Mouse (Mus musculus) CH12.LX (cell line): ENCODE data around the gene AC124502.3. TPM values are rescaled to one million over a fixed set of nuclear protein-coding genes. Genes with fewer than 3 reads are reported as not detected.

Experiments used
- DNase-seq: peaks from one replicate; pipeline ENCODE4 v3.0.0-alpha.2; 2013; ENCODE audit errors: extremely low read depth
- H3K27ac ChIP-seq: 2 replicates; pipeline ENCODE4 v1.5.1; 2012; ENCODE audit warnings: low read depth, mild to moderate bottlenecking, control low read depth, moderate library complexity; ENCODE audit not compliant: insufficient read depth
- H3K27me3 ChIP-seq: replicated peaks from 2 replicates; pipeline ENCODE3; 2012; ENCODE audit warnings: inconsistent platforms
- H3K36me3 ChIP-seq, 2 experiments: replicated peaks in 1 of 2; 2 replicates each; pipeline versions ENCODE3 to v1.6.1; 2012; ENCODE audit warnings: inconsistent platforms in 1 of 2, low read length in 1 of 2, mild to moderate bottlenecking in 1 of 2, mixed read lengths in 1 of 2, moderate library complexity in 1 of 2; ENCODE audit not compliant: control insufficient read depth in 1 of 2, insufficient read depth in 1 of 2
- H3K4me1 ChIP-seq, 2 experiments: 2 replicates each; pipeline ENCODE4 v1.6.1; 2012; ENCODE audit warnings: inconsistent platforms in 1 of 2, moderate library complexity in 1 of 2; ENCODE audit not compliant: insufficient read depth in 2 of 2, control insufficient read depth in 1 of 2
- H3K4me2 ChIP-seq: 2 replicates; pipeline ENCODE4 v1.6.1; 2012; ENCODE audit warnings: low read depth, mild to moderate bottlenecking, control low read depth; ENCODE audit not compliant: poor library complexity, insufficient read depth, severe bottlenecking
- H3K4me3 ChIP-seq, 3 experiments: fragments of 150-350 bp in 1 of 3; sonication (generic) in 1 of 3; replicated peaks in 1 of 3; 2 replicates each; pipeline versions ENCODE3 to v1.5.1; 2011 to 2012; ENCODE audit warnings: low read depth in 2 of 3, low read length in 2 of 3, mild to moderate bottlenecking in 2 of 3, moderate library complexity in 2 of 3, control low read depth in 1 of 3, improper control_type of control experiment in 1 of 3, inconsistent platforms in 1 of 3, mixed read lengths in 1 of 3; ENCODE audit not compliant: poor library complexity in 1 of 3
- H3K79me2 ChIP-seq: replicated peaks from 2 replicates; pipeline ENCODE4 v1.6.1; 2012; ENCODE audit warnings: mild to moderate bottlenecking, moderate library complexity; ENCODE audit not compliant: control insufficient read depth, poor library complexity, insufficient read depth, severe bottlenecking; ENCODE audit errors: extremely low read depth
- H3K9ac ChIP-seq: 2 replicates; pipeline ENCODE4 v1.6.1; 2012; ENCODE audit warnings: low read depth, mild to moderate bottlenecking, control low read depth, moderate library complexity; ENCODE audit not compliant: insufficient read depth
- H3K9me3 ChIP-seq: replicated peaks from 2 replicates; pipeline ENCODE3; 2012; ENCODE audit warnings: low read length, inconsistent platforms, mixed read lengths
- BHLHE40 ChIP-seq: IDR thresholded peaks from 2 replicates; pipeline ENCODE4 v1.6.1; 2011; ENCODE audit warnings: mild to moderate bottlenecking, low read depth, low read length, improper control_type of control experiment
- CHD1 ChIP-seq: IDR thresholded peaks from 2 replicates; pipeline ENCODE4 v1.6.1; 2012; ENCODE audit warnings: low read depth, low read length, improper control_type of control experiment, inconsistent platforms
- CHD2 ChIP-seq: IDR thresholded peaks from 2 replicates; pipeline ENCODE4 v1.6.1; 2011; ENCODE audit warnings: low read length, improper control_type of control experiment
- CTCF ChIP-seq, 2 experiments: IDR thresholded peaks in 1 of 2; conservative IDR thresholded peaks in 1 of 2; 2 replicates each; pipeline ENCODE4 v1.5.1; 2011 to 2012; ENCODE audit warnings: low read depth in 2 of 2, low read length in 2 of 2, improper control_type of control experiment in 1 of 2, inconsistent platforms in 1 of 2, mild to moderate bottlenecking in 1 of 2, moderate library complexity in 1 of 2
- E2F4 ChIP-seq: IDR thresholded peaks from 2 replicates; pipeline ENCODE4 v1.6.1; 2011; ENCODE audit warnings: low read depth, low read length, improper control_type of control experiment; ENCODE audit not compliant: insufficient replicate concordance
- EP300 ChIP-seq: IDR thresholded peaks from 2 replicates; pipeline ENCODE4 v1.6.1; 2011; ENCODE audit warnings: low read length, improper control_type of control experiment
- ETS1 ChIP-seq: conservative IDR thresholded peaks from 2 replicates; pipeline ENCODE4 v1.6.1; 2012; ENCODE audit warnings: low read depth, mild to moderate bottlenecking, inconsistent platforms, low read length, improper control_type of control experiment, moderate library complexity
- HCFC1 ChIP-seq: IDR thresholded peaks from 2 replicates; pipeline ENCODE4 v1.6.1; 2012; ENCODE audit warnings: low read depth, mild to moderate bottlenecking, inconsistent platforms, low read length, improper control_type of control experiment
- JUN ChIP-seq: IDR thresholded peaks from 2 replicates; pipeline ENCODE4 v1.6.1; 2011; ENCODE audit warnings: low read depth, mild to moderate bottlenecking, low read length, improper control_type of control experiment, moderate library complexity; ENCODE audit not compliant: insufficient read depth
- JUND ChIP-seq: conservative IDR thresholded peaks from 2 replicates; pipeline ENCODE4 v1.6.1; 2011; ENCODE audit warnings: low read depth, low read length, improper control_type of control experiment
- KAT2A ChIP-seq: IDR thresholded peaks from 2 replicates; pipeline ENCODE4 v1.6.1; 2012; ENCODE audit warnings: low read length, improper control_type of control experiment, inconsistent platforms; ENCODE audit not compliant: insufficient replicate concordance
- MAFK ChIP-seq: IDR thresholded peaks from 2 replicates; pipeline ENCODE4 v1.6.1; 2011; ENCODE audit warnings: low read length, improper control_type of control experiment; ENCODE audit not compliant: insufficient replicate concordance
- MAZ ChIP-seq: IDR thresholded peaks from 2 replicates; pipeline ENCODE4 v1.6.1; 2012; ENCODE audit warnings: low read depth, mild to moderate bottlenecking, inconsistent platforms, low read length, improper control_type of control experiment, moderate library complexity
- MEF2A ChIP-seq: IDR thresholded peaks from 2 replicates; pipeline ENCODE4 v1.6.1; 2014; ENCODE audit warnings: low read depth, mild to moderate bottlenecking, inconsistent platforms, low read length, improper control_type of control experiment, borderline replicate concordance
- MXI1 ChIP-seq: IDR thresholded peaks from 2 replicates; pipeline ENCODE4 v1.6.1; 2011; ENCODE audit warnings: mild to moderate bottlenecking, low read depth, low read length, improper control_type of control experiment
- MYC ChIP-seq: IDR thresholded peaks from 2 replicates; pipeline ENCODE4 v1.6.1; 2011; ENCODE audit warnings: low read depth, mild to moderate bottlenecking, improper control_type of control experiment, low read length
- NELFE ChIP-seq: IDR thresholded peaks from 2 replicates; pipeline ENCODE4 v1.6.1; 2011; ENCODE audit warnings: low read depth, low read length, improper control_type of control experiment
- PAX5 ChIP-seq: IDR thresholded peaks from 2 replicates; pipeline ENCODE4 v1.6.1; 2012; ENCODE audit warnings: low read length, inconsistent platforms, mixed read lengths
- POLR2A ChIP-seq: IDR thresholded peaks from 2 replicates; pipeline ENCODE4 v1.6.1; 2011; ENCODE audit warnings: low read depth, mild to moderate bottlenecking, improper control_type of control experiment, low read length
- POLR2AphosphoS2 ChIP-seq: IDR thresholded peaks from 2 replicates; pipeline ENCODE4 v1.6.1; 2011; ENCODE audit warnings: low read depth, low read length, improper control_type of control experiment
- RAD21 ChIP-seq: IDR thresholded peaks from 2 replicates; pipeline ENCODE4 v1.6.1; 2011; ENCODE audit warnings: low read depth, mild to moderate bottlenecking, low read length, improper control_type of control experiment, moderate library complexity
- RCOR1 ChIP-seq: conservative IDR thresholded peaks from 2 replicates; pipeline ENCODE4 v1.6.1; 2012; ENCODE audit warnings: low read depth, mild to moderate bottlenecking, inconsistent platforms, low read length, improper control_type of control experiment
- SIN3A ChIP-seq: IDR thresholded peaks from 2 replicates; pipeline ENCODE4 v1.6.1; 2012; ENCODE audit warnings: low read length, improper control_type of control experiment, inconsistent platforms
- SMC3 ChIP-seq: IDR thresholded peaks from 2 replicates; pipeline ENCODE4 v1.6.1; 2011; ENCODE audit warnings: low read depth, low read length, improper control_type of control experiment
- TCF12 ChIP-seq: IDR thresholded peaks from 2 replicates; pipeline ENCODE4 v1.6.1; 2014; ENCODE audit warnings: low read depth, mild to moderate bottlenecking, inconsistent platforms, low read length, improper control_type of control experiment
- UBTF ChIP-seq: IDR thresholded peaks from 2 replicates; pipeline ENCODE4 v1.6.1; 2012; ENCODE audit warnings: low read depth, mild to moderate bottlenecking, inconsistent platforms, low read length, improper control_type of control experiment, moderate library complexity
- USF2 ChIP-seq: conservative IDR thresholded peaks from 2 replicates; pipeline ENCODE4 v1.6.1; 2011; ENCODE audit warnings: low read depth, low read length, improper control_type of control experiment
- ZMIZ1 ChIP-seq: IDR thresholded peaks from 2 replicates; pipeline ENCODE4 v1.6.1; 2012; ENCODE audit warnings: low read depth, mild to moderate bottlenecking, inconsistent platforms, low read length, improper control_type of control experiment
- dilution Hi-C: fragments of 300-500 bp; cut with MboI; formaldehyde crosslinking; loops from 2 replicates; pipeline ENCODE4 v1.14.3; 2020; ENCODE audit warnings: low sequenced_read_pairs; ENCODE audit not compliant: extremely low pct_unique_long_range_greater_than_20kb, extremely low pct_ligation_motif_present
- in situ Hi-C: fragments of 300-500 bp; cut with MboI; formaldehyde crosslinking; loops from 3 replicates; pipeline ENCODE4 v1.14.3; 2019; ENCODE audit warnings: low sequenced_read_pairs, low pct_ligation_motif_present, low pct_unique_long_range_greater_than_20kb, mixed read lengths
- polyA plus RNA-seq: library from polyadenylated mRNA; unstranded; fragments of >175 nt; gene quantifications from 2 replicates; pipeline ENCODE4 v1.2.1, GENCODE M21; 2012; ENCODE audit warnings: low read depth; ENCODE audit not compliant: insufficient read length
- total RNA-seq, 2 experiments: library from RNA; depleted of rRNA; stranded (reverse); fragments of 300-350 nt in 1 of 2; fragments of >200 nt in 1 of 2; gene quantifications; 2 replicates each; pipeline ENCODE4 v1.2.3; 2012 to 2014

AC124502.3 gene
- total and polyA plus RNA-seq, 3 experiments = 0.15 to 2.1 (median 0.29) TPM

GRCm38 (mm10) chr19:5004925-5005324, 33.8 kb upstream of the AC124502.3 start:
- no peak overlapping the region for H3K27ac ChIP-seq
- H3K79me2 ChIP-seq = no peaks in the 10 kb centered on the region
- peaks cover 15% of the 10 kb centered on the region for H3K9me3 ChIP-seq
- no peak overlapping the region for H3K9ac ChIP-seq
- H3K4me3 ChIP-seq = no peak overlapping the region
- in situ Hi-C loops = no loop called here
- H3K4me1 ChIP-seq = peaks cover 4 to 7% of the 10 kb centered on the region in 2 experiments; a peak in 3 of 4 replicates
- dilution Hi-C loops = no loop called here
- H3K36me3 ChIP-seq = no peaks in the 10 kb centered on the region
- no peak for DNase-seq
- TF ChIP-seq TCF12 = no peak
- no peak for TF ChIP-seq SMC3
- no peak for TF ChIP-seq JUND
- no peak for TF ChIP-seq CHD2
- no peak for TF ChIP-seq CTCF (conservative IDR thresholded peaks at IDR 0.05 in 1 of 2, IDR thresholded peaks at IDR 0.05 in 1 of 2; ENCODE audit: low read depth in 2 of 2, low read length in 2 of 2)
- TF ChIP-seq EP300 = no peak
- TF ChIP-seq ZMIZ1 = no peak
- no peak for TF ChIP-seq POLR2A
- no peak for TF ChIP-seq HCFC1
- TF ChIP-seq RCOR1 = no peak
- no peak for TF ChIP-seq UBTF
- TF ChIP-seq NELFE = no peak
- TF ChIP-seq PAX5 = no peak
- TF ChIP-seq ETS1 = no peak
- TF ChIP-seq RAD21 = no peak
- TF ChIP-seq SIN3A = no peak
- no peak for TF ChIP-seq JUN
- no peak for TF ChIP-seq E2F4
- no peak for TF ChIP-seq MAZ
- H3K4me2 ChIP-seq = no peak overlapping the region
- H3K27me3 ChIP-seq = peaks cover 71% of the 10 kb centered on the region

GRCm38 (mm10) chr19:5013138-5013537, 25.6 kb upstream of the AC124502.3 start:
- dilution Hi-C loops (no loop called here), in situ Hi-C loops (no loop called here)
- Histone ChIP-seq H3K27me3 (peaks cover 50% of the 10 kb centered on the region), H3K27ac (no peak overlapping the region), H3K79me2 (no peaks in the 10 kb centered on the region), H3K4me1 (peaks cover 0 to 11% of the 10 kb centered on the region in 2 experiments; a peak in 1 of 4 replicates), H3K9me3 (no peaks in the 10 kb centered on the region), H3K4me2 (no peak overlapping the region), H3K9ac (no peak overlapping the region), H3K4me3 (no peak overlapping the region), H3K36me3 (no peaks in the 10 kb centered on the region)
- DNase-seq = no peak
- TF ChIP-seq ZMIZ1 (no peak), USF2 (no peak), MAFK (no peak), SMC3 (no peak), JUND (no peak), CHD1 (no peak), KAT2A (no peak), POLR2AphosphoS2 (no peak), CHD2 (no peak), MXI1 (no peak), RAD21 (no peak), MEF2A (no peak), NELFE (no peak), BHLHE40 (no peak), MAZ (no peak), MYC (no peak), E2F4 (no peak)
